Mouse (Mus musculus) neural tube, embryonic 14.5 days (tissue): ENCODE measurements around the gene Sac3d1. TPM values are rescaled to one million over a fixed set of nuclear protein-coding genes. Genes with fewer than 3 reads are reported as not detected.

ENCODE experiments used
- ATAC-seq: fragments of 200-750 bp; cut with Nextera tagmentation; 2 replicates; pipeline ENCODE4 v1.8.0; 2017; ENCODE audit warnings: low read depth, mild to moderate bottlenecking, moderate TSS enrichment, moderate library complexity
- H3K27ac ChIP-seq: fragments of 300-500 bp; sonication (generic); 2 replicates; pipeline ENCODE4 v1.5.1; 2014; ENCODE audit warnings: low read depth, mild to moderate bottlenecking, control low read depth, low read length, moderate library complexity, mixed read lengths
- H3K27me3 ChIP-seq: fragments of 300-500 bp; sonication (generic); 2 replicates; pipeline ENCODE4 v1.6.1; 2014; ENCODE audit warnings: low read length; ENCODE audit not compliant: control insufficient read depth, insufficient read depth
- H3K36me3 ChIP-seq: fragments of 300-500 bp; sonication (generic); 2 replicates; pipeline ENCODE4 v1.6.1; 2014; ENCODE audit warnings: low read length, mixed read lengths; ENCODE audit not compliant: control insufficient read depth, insufficient read depth
- H3K4me1 ChIP-seq: fragments of 300-500 bp; sonication (generic); 2 replicates; pipeline ENCODE4 v1.6.1; 2014; ENCODE audit warnings: low read length; ENCODE audit not compliant: control insufficient read depth, insufficient read depth
- H3K4me2 ChIP-seq: fragments of 300-500 bp; sonication (generic); 2 replicates; pipeline ENCODE4 v1.6.1; 2014; ENCODE audit warnings: mild to moderate bottlenecking, low read depth, low read length, control low read depth
- H3K4me3 ChIP-seq: fragments of 300-500 bp; sonication (generic); 2 replicates; pipeline ENCODE4 v1.5.1; 2014; ENCODE audit warnings: low read depth, low read length, control low read depth, mixed read lengths
- H3K9ac ChIP-seq: fragments of 300-500 bp; sonication (generic); replicated peaks from 2 replicates; pipeline ENCODE4 v1.6.1; 2014; ENCODE audit warnings: low read depth, mild to moderate bottlenecking, control low read depth, low read length, mixed read lengths
- H3K9me3 ChIP-seq: fragments of 300-500 bp; sonication (generic); 2 replicates; pipeline ENCODE4 v1.6.1; 2016; ENCODE audit warnings: low read length; ENCODE audit not compliant: control insufficient read depth
- WGBS: fragments of 180-500 bp; shearing (Covaris S2); extraction: QIAGEN DNeasy Blood & Tissue Kit; methylation state at CpG from one replicate; pipeline ENCODE4 v1.1.7; 2014; 5-methylcytosine and 5-hydroxymethylcytosine counted together
- polyA plus RNA-seq: library from polyadenylated mRNA; unstranded; fragments of >200 nt; fragmentation: Nextera tagmentation; extraction: Ambion mirVana; gene quantifications from 2 replicates; pipeline ENCODE4 v1.2.1, GENCODE M21; 2014

The Sac3d1 gene
- polyA plus RNA-seq, 1 experiment from 2014 or later = 53.1 TPM

DNA sequence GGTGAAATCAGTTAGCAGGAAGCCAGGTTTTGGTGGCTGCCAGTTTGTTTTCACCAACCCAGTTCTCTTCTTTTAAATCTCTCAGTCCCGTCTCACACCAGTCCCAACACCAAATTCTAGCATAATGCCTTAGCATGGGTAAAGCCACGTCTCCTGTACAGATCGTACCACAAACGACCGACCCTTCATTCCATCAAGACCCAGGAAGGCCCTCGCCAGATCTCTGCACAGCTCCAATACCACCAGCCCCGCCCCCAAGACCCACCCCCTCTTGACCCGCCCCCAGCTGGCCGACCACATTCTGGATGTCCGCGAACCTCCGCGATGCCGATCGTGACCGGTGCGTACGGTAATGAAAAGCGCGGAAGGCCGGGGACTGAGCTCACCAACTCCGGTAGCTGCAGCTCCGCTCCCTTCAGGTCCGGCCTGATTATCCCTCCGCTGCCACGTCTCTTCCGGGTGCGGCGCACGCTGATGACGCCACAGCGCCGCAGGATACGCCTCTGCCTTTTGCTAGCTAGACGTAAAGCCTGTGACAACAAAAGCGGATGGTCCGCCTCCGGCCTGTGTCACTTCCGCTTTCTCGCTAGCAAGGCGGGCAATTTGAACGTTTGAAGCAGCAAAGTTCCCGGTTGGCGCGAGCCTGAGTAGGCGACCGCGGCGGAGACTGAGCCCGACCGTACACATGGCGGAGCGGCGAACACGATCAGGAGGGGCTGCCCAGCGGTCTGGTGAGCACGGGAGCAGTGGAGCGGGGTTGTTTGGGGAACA is 33.8 kb downstream of the Sac3d1 start, which contains the start of the genes Zfpl1 and Cdca5:
Zfpl1 (minus strand) TSS at position 479 of the 771 bp plus-strand sequence.
Cdca5 (plus strand) TSS at position 506 of the 771 bp plus-strand sequence.
- ATAC-seq = peak; percentile 92
- H3K4me2 ChIP-seq = peak within 1 kb of the TSS; percentile 92
- peaks cover 17% of the 10 kb centered on the region for H3K36me3 ChIP-seq
- WGBS = under 1% methylated on average over 58 of the region's 58 CpGs
- peak within 1 kb of the TSS; percentile 3; the same call in 1 of the 2 replicates for H3K27ac ChIP-seq
- peaks cover 11% of the 10 kb centered on the region for H3K4me1 ChIP-seq
- no peaks in the 10 kb centered on the region for H3K27me3 ChIP-seq
- H3K4me3 ChIP-seq = peak within 1 kb of the TSS; percentile 41
- H3K9ac ChIP-seq = peak within 1 kb of the TSS; percentile 50
- H3K9me3 ChIP-seq = no peaks in the 10 kb centered on the region

DNA sequence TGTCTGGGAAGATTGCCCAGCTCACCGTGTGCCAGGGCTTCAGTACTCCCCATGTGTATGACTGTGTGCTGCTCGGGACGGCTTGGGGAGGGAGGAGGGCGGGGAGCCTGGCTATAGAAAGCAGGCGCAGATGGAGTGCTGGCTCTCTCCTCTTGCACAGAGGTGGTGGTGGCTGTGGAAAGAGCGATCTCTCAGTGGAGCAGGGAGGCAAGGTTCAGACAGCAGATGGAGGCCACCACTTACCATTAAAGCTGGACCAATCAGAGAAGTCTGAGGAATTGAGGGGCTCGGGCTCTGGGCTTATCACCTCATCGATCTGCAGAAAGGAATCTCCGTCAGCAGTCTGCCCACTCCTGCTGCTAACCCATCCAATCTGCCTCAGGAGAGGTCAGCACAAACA is 36.3 kb downstream of the Sac3d1 start, which contains the start of gene Gm28374:
Gm28374 (minus strand) TSS at position 101 of the 400 bp plus-strand sequence.
- Histone ChIP-seq H3K27me3 (no peaks in the 10 kb centered on the region), H3K4me2 (no peak within 1 kb of the TSS), H3K36me3 (peaks cover 18% of the 10 kb centered on the region), H3K27ac (no peak within 1 kb of the TSS), H3K9me3 (no peaks in the 10 kb centered on the region), H3K4me3 (no peak within 1 kb of the TSS), H3K9ac (no peak within 1 kb of the TSS), H3K4me1 (peaks cover 14% of the 10 kb centered on the region)
- 92% methylated on average over 9 of the region's 9 CpGs for WGBS
- ATAC-seq = no peak

DNA sequence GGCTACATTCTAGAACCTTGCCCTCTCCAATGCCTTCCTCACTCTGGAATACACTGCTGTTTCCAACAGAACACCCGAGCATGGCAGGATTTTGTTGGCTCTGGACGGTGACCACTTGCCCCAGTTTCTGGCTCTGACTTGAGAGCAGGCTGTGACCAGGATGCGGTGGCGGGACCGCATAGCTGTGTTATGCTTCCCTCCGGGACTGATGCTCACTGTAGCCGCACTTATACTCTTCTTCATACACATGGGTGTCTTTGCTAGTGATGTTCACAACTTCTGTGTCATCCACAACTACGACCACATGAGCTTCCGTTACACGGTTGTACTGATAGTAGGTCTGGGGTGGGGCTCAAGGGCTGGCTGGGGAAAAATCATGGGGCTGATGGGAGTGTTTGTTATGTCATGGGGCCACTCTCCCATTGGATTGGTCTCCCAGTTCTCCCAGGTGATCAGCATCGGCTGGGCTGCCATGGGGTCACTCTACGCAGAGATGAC is 38.4 kb downstream of the Sac3d1 start, which contains the start of gene Tmem262:
Tmem262 (plus strand) TSS at position 51 of the 498 bp plus-strand sequence.
- 95% methylated on average over 12 of the region's 12 CpGs for whole genome bisulfite sequencing
- H3K4me3 ChIP-seq = no peak within 1 kb of the TSS
- no peak within 1 kb of the TSS for H3K4me2 ChIP-seq
- ATAC-seq = no peak
- H3K4me1 ChIP-seq = peaks cover 19% of the 10 kb centered on the region
- H3K9me3 ChIP-seq = no peaks in the 10 kb centered on the region
- H3K36me3 ChIP-seq = peaks cover 18% of the 10 kb centered on the region
- no peaks in the 10 kb centered on the region for H3K27me3 ChIP-seq
- H3K27ac ChIP-seq = no peak within 1 kb of the TSS
- no peak within 1 kb of the TSS for H3K9ac ChIP-seq

DNA sequence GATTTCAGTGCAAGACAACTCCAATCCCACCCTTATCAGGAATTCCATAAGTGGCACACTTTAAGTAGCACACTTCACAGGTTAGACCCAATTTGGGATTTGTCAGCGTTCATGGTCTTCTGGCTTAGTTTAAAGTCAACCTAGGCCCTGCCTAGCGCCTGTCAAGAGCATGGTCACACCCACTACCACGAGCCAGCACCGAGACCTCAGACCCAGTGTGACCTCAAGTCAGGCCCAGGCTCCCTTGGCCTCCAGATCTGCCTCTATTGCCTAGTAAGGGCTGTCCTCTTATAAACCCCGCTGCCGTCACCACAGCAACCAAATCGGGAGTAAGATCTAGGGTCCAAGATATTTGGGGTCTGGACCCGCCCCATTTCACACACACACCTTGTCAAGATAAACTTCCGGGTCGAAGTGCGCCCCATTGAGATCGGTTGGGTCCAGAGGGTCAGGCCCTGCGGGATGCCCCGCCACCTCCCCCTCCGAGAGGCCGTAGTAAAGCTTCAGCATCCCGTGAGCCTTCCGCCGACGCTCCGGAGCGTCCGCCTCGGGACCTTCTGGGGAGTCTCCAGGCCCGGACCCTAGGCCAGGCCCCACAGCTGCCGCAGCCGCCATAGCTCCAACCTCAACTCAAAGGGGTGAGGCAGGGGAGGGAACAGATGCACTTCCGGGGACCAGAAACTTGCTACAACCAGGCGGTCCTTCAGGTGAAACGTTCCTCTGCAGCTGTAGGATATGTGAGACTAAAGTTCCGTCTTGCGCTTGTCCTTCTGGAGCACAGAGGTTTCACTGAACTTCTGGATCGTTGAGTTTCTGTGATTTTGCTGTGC is 41.7 kb downstream of the Sac3d1 start, which contains the start of gene Vps51:
Vps51 (minus strand) TSS at position 668 of the 830 bp plus-strand sequence.
- Histone ChIP-seq H3K9me3 (no peaks in the 10 kb centered on the region), H3K27ac (peak within 1 kb of the TSS; percentile 81), H3K4me3 (peak within 1 kb of the TSS; percentile 68), H3K4me1 (peaks cover 11% of the 10 kb centered on the region), H3K9ac (peak within 1 kb of the TSS; percentile 67), H3K36me3 (peaks cover 20% of the 10 kb centered on the region), H3K4me2 (peak within 1 kb of the TSS; percentile 75), H3K27me3 (no peaks in the 10 kb centered on the region)
- peak; percentile 89 for ATAC-seq
- WGBS = under 1% methylated on average over 33 of the region's 33 CpGs

DNA sequence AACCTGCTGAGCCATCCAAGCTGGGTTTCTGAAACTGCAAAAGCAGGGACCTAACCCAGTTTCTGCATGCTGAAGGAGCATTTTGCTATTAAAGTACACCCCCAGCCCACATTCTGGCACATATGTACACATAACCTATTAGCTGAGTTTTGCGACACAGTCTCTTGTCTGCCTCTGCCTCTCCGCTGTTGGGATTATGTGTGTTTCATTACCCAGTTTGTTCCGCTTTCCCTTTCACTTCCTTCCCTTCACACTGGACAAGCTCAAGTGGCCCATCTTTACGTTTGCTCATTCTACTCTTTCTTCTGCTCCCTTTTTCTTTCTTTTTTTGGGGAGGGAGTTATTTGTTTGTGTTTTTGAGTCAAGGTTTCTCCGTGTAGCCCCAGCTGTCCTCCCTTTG is 44.6 kb downstream of the Sac3d1 start:
- Histone ChIP-seq H3K4me3 (no peak overlapping the region), H3K4me2 (no peak overlapping the region), H3K27ac (no peak overlapping the region), H3K9ac (no peak overlapping the region), H3K4me1 (peaks cover 11% of the 10 kb centered on the region), H3K9me3 (no peaks in the 10 kb centered on the region), H3K27me3 (no peaks in the 10 kb centered on the region), H3K36me3 (peaks cover 18% of the 10 kb centered on the region)
- ATAC-seq = no peak
- WGBS = 88% methylated on average over 5 of the region's 5 CpGs

DNA sequence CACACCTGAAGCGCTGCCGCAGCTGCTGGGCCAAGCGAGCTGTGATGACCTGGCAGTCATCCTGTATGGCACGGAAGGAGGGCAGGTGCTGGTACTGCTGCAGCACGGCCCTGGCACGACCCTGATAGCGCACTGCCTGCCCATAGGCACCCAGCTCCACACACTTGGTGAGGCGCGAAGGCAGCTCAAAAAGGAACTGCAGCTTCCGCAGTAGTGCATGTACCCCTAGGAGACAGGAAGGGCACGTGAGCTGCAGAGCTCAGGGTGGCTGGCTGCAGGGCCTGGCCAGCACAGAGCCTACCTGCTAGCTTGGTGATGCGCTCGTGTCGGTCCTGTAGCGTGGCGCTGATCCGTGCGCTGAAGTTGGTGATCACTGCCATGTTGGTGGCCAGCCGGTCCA is 47.2 kb downstream of the Sac3d1 start:
- H3K4me1 ChIP-seq = peaks cover 15% of the 10 kb centered on the region
- ATAC-seq = no peak
- no peak overlapping the region for H3K4me2 ChIP-seq
- no peaks in the 10 kb centered on the region for H3K27me3 ChIP-seq
- 95% methylated on average over 19 of the region's 19 CpGs for WGBS
- no peaks in the 10 kb centered on the region for H3K9me3 ChIP-seq
- no peak overlapping the region for H3K4me3 ChIP-seq
- H3K9ac ChIP-seq = no peak overlapping the region
- peaks cover 18% of the 10 kb centered on the region for H3K36me3 ChIP-seq
- no peak overlapping the region for H3K27ac ChIP-seq

DNA sequence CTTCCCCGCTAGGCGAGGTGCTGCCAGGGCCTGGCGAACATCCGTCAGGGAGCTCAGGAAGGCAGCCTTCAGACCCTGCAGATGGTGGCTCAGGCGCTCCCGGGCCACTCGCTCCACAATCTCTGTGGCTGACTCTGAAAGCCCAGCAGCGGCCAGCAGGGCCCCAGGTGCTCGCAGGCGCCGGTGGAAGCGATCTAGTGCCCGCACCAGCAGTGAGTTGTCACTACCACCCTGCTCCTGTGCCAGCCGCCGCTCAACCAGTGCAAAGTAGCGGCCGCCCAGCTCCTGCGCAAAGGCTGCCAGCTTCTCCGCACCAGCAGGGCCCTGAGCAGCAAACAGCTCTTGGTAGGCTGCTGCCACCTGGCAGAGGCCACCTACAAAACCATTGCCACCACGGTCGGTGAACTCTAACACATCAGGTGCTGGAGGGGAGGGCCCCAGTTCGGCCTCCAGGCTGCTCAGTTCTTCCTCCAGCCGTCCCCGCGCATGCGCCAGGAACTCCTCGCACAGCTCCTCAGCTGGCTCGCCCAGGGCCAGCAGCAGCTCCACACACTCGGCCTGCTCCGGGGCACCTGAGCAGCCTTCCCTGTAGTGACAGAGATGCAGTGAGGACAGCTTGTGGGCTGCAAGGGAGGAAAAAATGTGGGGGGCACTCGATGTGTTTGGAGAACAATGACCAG is 47.7 kb downstream of the Sac3d1 start:
- Histone ChIP-seq H3K36me3 (peaks cover 18% of the 10 kb centered on the region), H3K9ac (no peak overlapping the region), H3K4me1 (peaks cover 15% of the 10 kb centered on the region; the same call in 1 of the 2 replicates), H3K9me3 (no peaks in the 10 kb centered on the region), H3K4me3 (no peak overlapping the region), H3K27ac (no peak overlapping the region), H3K27me3 (no peaks in the 10 kb centered on the region), H3K4me2 (no peak overlapping the region)
- ATAC-seq = no peak
- 93% methylated on average over 31 of the region's 31 CpGs for WGBS

DNA sequence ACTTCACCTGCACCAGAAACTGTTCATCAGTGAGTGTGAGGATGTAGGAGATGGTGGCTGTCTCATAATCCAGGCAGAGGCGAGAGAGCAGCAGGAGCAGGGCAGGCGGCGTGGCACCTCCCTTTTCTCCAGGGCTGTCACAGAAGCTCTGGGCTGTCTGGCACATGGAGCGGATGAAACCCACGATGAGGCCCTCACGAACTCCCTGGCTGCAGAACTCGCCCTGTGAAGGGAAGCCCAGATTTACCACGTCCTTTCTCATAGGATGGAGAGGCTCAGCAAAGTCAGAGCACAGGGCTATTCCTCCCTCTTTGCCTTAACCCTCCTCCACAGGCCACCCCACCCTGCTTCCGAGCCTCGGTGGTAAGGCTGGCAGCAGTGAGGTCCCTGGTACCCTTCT is 48.6 kb downstream of the Sac3d1 start:
- Histone ChIP-seq H3K4me3 (no peak overlapping the region), H3K4me1 (peaks cover 15% of the 10 kb centered on the region; the same call in 1 of the 2 replicates), H3K36me3 (peaks cover 18% of the 10 kb centered on the region)

More for the DNA sequence above, 48.6 kb downstream of the Sac3d1 start:
- Histone ChIP-seq H3K9me3 (no peaks in the 10 kb centered on the region), H3K4me2 (no peak overlapping the region), H3K27me3 (no peaks in the 10 kb centered on the region), H3K9ac (no peak overlapping the region), H3K27ac (no peak overlapping the region)
- WGBS = 97% methylated on average over 10 of the region's 10 CpGs
- ATAC-seq = no peak
